Mouse (Mus musculus) C2C12 (cell line): ENCODE measurements around the gene Cds2. TPM values are rescaled to one million over a fixed set of nuclear protein-coding genes. Genes with fewer than 3 reads are reported as not detected.

ENCODE experiments used
- H3K27me3 ChIP-seq: one replicate; pipeline ENCODE4 v1.6.1; 2011; ENCODE audit not compliant: control insufficient read depth, insufficient read depth, insufficient read length
- H3K36me3 ChIP-seq: one replicate; pipeline ENCODE4 v1.6.1; 2011; ENCODE audit not compliant: control insufficient read depth, insufficient read depth
- H3K4me3 ChIP-seq: one replicate; pipeline ENCODE4 v1.5.1; 2011; ENCODE audit warnings: mild to moderate bottlenecking, control low read depth; ENCODE audit not compliant: poor library complexity, insufficient read depth, severe bottlenecking
- H3K79me2 ChIP-seq: one replicate; pipeline ENCODE4 v1.6.1; 2011; ENCODE audit not compliant: control insufficient read depth, insufficient read depth
- H3K79me3 ChIP-seq: one replicate; pipeline ENCODE4 v1.6.1; 2011; ENCODE audit warnings: low read depth, control low read depth
- H3ac ChIP-seq: one replicate; pipeline ENCODE3; 2011; ENCODE audit warnings: low read depth; ENCODE audit not compliant: control insufficient read depth, insufficient read length
- CEBPB ChIP-seq: IDR thresholded peaks from one replicate; pipeline ENCODE4 v1.6.1; 2011; ENCODE audit warnings: low read depth, mild to moderate bottlenecking, control low read depth, moderate library complexity
- CTCF ChIP-seq: IDR thresholded peaks from one replicate; pipeline ENCODE4 v1.5.1; 2011; ENCODE audit not compliant: control insufficient read depth, insufficient read depth, insufficient read length
- FOSL1 ChIP-seq: IDR thresholded peaks from one replicate; pipeline ENCODE4 v1.8.0; 2011; ENCODE audit warnings: mild to moderate bottlenecking, low read length; ENCODE audit not compliant: poor library complexity, insufficient read depth, severe bottlenecking
- MAX ChIP-seq: IDR thresholded peaks from one replicate; pipeline ENCODE4 v1.6.1; 2011; ENCODE audit warnings: mild to moderate bottlenecking, control low read depth
- MYOD1 ChIP-seq: IDR thresholded peaks from one replicate; pipeline ENCODE4 v1.6.1; 2011; ENCODE audit warnings: low read depth; ENCODE audit not compliant: control insufficient read depth, insufficient read length
- MYOG ChIP-seq: IDR thresholded peaks from one replicate; pipeline ENCODE4 v1.6.1; 2011; ENCODE audit not compliant: control insufficient read depth, insufficient read length; ENCODE audit errors: extremely low read depth
- USF1 ChIP-seq: IDR thresholded peaks from one replicate; pipeline ENCODE4 v1.6.1; 2011; ENCODE audit warnings: low read depth, mild to moderate bottlenecking, control low read depth, moderate library complexity
- polyA plus RNA-seq: library from polyadenylated mRNA; unstranded; fragments of >200 nt; fragmentation: generic; extraction: Trizol; gene quantifications from one replicate; pipeline ENCODE4 v1.2.1, GENCODE M21; 2012; ENCODE audit warnings: missing spikeins

Gene Cds2
- polyA plus RNA-seq, 1 experiment: 13.4 TPM

GRCm38 (mm10) chr2:132279336-132279882, 16.5 kb downstream of the Cds2 start:
- Histone ChIP-seq H3K36me3 (no peaks in the 10 kb centered on the region), H3K27me3 (no peaks in the 10 kb centered on the region), H3K4me3 (no peak overlapping the region), H3ac (no peak overlapping the region), H3K79me2 (peaks cover 76% of the 10 kb centered on the region), H3K79me3 (peaks cover 25% of the 10 kb centered on the region)
- TF ChIP-seq CTCF: no peak
- TF ChIP-seq MAX: no peak
- TF ChIP-seq MYOD1: no peak
- no peak for TF ChIP-seq CEBPB
- no peak for TF ChIP-seq FOSL1
- no peak for TF ChIP-seq USF1
- TF ChIP-seq MYOG: no peak

DNA sequence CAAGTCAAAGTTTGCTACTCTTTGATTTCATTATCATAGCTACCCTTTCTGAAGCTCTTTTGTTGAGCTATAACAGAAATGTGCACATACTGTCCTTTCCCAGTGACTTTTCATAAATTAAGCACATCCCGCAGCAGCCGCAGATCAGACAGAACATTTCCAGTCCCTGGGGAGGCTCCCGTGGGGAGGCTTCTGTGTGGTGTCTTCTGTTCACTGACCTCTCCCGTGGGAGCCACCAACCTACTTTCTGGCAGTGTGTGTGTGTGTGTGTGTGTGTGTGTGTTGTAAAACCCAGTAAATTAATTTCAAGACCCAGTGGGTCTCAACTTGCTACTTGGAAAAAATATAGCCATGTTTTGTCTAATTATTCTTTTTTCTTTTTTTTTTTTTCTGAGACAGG, 17.0 kb downstream of the Cds2 start:
- H3K79me2 ChIP-seq: peaks cover 76% of the 10 kb centered on the region
- H3K79me3 ChIP-seq: peaks cover 22% of the 10 kb centered on the region
- H3K4me3 ChIP-seq: no peak overlapping the region
- TF ChIP-seq CTCF (no peak), MAX (no peak), CEBPB (no peak), MYOG (no peak), MYOD1 (no peak), FOSL1 (no peak), USF1 (no peak)
- no peaks in the 10 kb centered on the region for H3K27me3 ChIP-seq
- H3K36me3 ChIP-seq: no peaks in the 10 kb centered on the region
- no peak overlapping the region for H3ac ChIP-seq

GRCm38 (mm10) chr2:132280518-132281120, 17.7 kb downstream of the Cds2 start:
- H3K36me3 ChIP-seq: no peaks in the 10 kb centered on the region
- peaks cover 76% of the 10 kb centered on the region for H3K79me2 ChIP-seq
- H3K79me3 ChIP-seq: peaks cover 22% of the 10 kb centered on the region
- TF ChIP-seq MAX (no peak), CEBPB (no peak), USF1 (no peak), FOSL1 (no peak), MYOD1 (no peak), MYOG (no peak), CTCF (no peak)
- H3K27me3 ChIP-seq: no peaks in the 10 kb centered on the region
- no peak overlapping the region for H3ac ChIP-seq
- no peak overlapping the region for H3K4me3 ChIP-seq

- H3K79me3 ChIP-seq: peaks cover 20% of the 10 kb centered on the region
- H3K36me3 ChIP-seq: no peaks in the 10 kb centered on the region
- no peak overlapping the region for H3ac ChIP-seq
- H3K27me3 ChIP-seq: no peaks in the 10 kb centered on the region
- no peak overlapping the region for H3K4me3 ChIP-seq
- H3K79me2 ChIP-seq: peaks cover 79% of the 10 kb centered on the region
- TF ChIP-seq USF1: no peak
- TF ChIP-seq CEBPB: no peak
- no peak for TF ChIP-seq MYOG
- no peak for TF ChIP-seq CTCF
- no peak for TF ChIP-seq MAX
- no peak for TF ChIP-seq MYOD1
- TF ChIP-seq FOSL1: no peak
Observed at GRCm38 (mm10) chr2:132281560-132282452, 18.9 kb downstream of the Cds2 start.

GRCm38 (mm10) chr2:132282453-132283174, 19.7 kb downstream of the Cds2 start:
- TF ChIP-seq USF1 (no peak), MYOD1 (no peak), CTCF (no peak), CEBPB (no peak), FOSL1 (no peak), MAX (no peak), MYOG (no peak)
- H3K36me3 ChIP-seq: no peaks in the 10 kb centered on the region
- H3K79me2 ChIP-seq: peaks cover 81% of the 10 kb centered on the region
- peaks cover 22% of the 10 kb centered on the region for H3K79me3 ChIP-seq
- no peaks in the 10 kb centered on the region for H3K27me3 ChIP-seq
- H3K4me3 ChIP-seq: no peak overlapping the region
- no peak overlapping the region for H3ac ChIP-seq
